Mouse (Mus musculus) mouse trophoblast stem cell (cell line): ENCODE measurements around the gene Lhx4.

Source experiments
- in situ Hi-C, 2 experiments: fragments of 300-500 bp; cut with MseI, MboI; formaldehyde crosslinking; loops; 2 replicates in 1 of 2; 3 replicates in 1 of 2; pipeline ENCODE4 v1.15.1; 2025

Lhx4 gene

DNA sequence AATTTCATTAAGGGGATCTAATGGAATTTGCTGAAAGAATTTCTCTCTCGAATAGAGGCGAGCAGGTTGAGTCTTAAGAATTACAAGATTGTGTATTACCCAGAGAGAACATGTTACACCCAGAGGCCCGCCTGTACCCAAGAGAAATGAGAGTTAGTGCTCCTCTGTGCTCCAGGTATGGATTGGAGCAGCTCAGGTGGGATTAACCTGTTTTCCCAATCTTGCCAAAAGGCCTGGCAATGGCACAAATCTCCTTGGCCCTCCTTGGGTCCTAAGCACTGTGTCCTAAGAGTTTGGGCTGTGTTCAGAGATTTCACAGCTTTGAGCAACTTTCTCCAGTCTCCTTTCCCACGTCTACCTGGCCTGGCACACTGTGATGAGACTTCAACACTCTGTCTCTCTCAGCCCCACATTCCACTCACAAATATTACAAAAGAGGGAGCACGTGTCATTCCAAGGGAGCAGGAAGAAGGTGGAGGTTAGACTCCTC, 48.2 kb downstream of the Lhx4 start:
- in situ Hi-C loops: no loop called here

DNA sequence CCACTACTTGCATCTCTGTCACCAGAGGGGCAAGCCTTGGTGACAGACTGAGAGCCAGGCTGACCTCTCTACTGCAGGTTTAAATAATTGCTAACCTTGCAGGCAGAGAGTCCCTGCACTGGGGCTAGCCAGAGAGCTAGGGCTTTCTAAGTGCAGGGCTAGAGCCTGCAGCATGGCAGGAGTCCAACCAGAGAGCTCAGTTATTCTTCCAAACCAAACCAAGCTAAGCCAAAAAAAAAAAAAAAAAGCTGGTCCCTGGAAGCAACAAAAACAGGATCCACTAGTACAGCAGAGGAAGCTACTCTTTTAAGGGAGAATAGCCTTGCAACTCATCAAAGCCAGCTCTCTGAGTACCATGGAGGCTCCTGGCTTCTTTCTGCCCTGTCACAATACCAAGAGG, 50.6 kb downstream of the Lhx4 start:
- in situ Hi-C loops: no loop called here

GRCm38 (mm10) chr1:155698373-155699159, 52.9 kb downstream of the Lhx4 start:
- in situ Hi-C loops: no loop called here

GRCm38 (mm10) chr1:155693443-155693842, 58.0 kb downstream of the Lhx4 start:
- in situ Hi-C loops: no loop called here

DNA sequence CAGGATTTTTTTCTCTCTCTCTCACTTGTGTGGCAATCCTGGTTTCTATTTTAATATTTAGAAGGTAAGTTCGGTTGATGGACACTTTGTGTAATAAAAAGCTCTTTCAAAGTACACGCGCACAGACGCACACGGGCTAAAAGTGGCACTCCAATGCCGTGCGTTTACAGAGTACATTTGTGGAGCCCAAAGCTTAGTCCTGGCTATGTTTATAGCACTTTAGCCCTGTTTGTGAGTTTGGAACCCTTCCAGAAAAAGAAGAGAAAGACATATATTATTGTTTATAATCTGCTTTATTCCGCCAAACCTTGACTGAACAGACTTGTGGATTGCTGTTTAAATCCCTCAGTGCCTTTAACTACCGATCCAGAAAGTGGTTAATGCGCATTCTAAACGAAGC, 58.5 kb downstream of the Lhx4 start:
- in situ Hi-C loops: no loop called here

DNA sequence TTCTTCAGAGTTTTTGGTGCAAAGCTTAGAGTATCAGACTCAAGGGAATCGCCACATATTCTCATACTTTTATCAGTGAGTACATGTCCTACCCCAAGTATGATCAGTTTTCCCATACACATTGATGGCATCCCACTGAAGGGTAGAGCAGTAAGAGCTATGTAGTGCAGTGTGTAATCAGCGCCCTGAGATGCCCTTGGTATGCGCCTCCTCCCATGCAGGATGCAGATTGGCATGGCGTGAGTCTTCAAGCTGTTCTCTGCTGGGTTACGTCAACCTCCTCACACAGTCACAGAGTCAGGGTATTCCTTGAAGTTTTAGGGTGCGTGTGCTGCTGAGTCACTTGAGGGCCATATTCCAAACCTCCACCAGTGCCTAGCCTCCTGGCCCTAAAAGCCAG, 59.3 kb downstream of the Lhx4 start:
- in situ Hi-C loops: no loop called here

GRCm38 (mm10) chr1:155689558-155689957, 61.9 kb downstream of the Lhx4 start:
- in situ Hi-C loops: no loop called here

DNA sequence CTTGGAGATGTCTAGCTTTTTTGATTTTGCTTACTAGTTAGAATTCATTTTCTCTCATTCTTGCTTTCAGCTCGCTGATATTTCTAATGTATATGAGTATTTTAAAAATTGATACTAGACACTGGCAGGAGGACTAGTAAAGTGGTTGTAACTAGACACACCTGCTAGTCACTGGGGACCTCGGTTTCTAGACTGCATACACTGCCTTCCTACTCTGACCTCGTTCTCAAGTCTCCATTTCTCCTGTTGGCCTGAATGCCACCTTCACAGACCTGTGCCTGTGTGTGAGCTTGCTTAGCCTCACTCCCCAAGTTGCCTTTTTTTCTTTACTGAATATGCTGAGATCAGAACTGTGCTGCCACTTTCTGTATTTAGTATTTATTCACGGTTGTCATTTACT, 62.3 kb downstream of the Lhx4 start:
- in situ Hi-C loops: no loop called here

DNA sequence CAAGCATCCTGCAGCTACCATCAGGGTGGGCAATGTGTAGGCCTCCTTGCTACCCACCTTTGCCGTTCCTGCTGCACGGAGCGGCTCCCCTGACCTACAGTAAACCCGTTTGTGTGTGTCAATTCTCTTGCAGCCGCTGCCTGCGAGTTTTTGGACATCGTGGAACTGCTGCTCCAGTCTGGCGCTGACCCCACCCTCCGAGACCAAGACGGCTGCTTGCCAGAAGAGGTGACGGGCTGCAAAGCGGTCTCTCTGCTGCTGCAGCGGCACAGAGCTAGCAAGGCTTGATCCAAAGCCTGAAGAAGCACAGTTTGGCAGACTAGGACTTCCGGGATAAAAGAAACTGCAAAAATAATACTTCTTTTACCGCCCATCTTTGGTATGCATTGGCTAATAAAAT, 64.7 kb downstream of the Lhx4 start:
- in situ Hi-C loops: no loop called here

DNA sequence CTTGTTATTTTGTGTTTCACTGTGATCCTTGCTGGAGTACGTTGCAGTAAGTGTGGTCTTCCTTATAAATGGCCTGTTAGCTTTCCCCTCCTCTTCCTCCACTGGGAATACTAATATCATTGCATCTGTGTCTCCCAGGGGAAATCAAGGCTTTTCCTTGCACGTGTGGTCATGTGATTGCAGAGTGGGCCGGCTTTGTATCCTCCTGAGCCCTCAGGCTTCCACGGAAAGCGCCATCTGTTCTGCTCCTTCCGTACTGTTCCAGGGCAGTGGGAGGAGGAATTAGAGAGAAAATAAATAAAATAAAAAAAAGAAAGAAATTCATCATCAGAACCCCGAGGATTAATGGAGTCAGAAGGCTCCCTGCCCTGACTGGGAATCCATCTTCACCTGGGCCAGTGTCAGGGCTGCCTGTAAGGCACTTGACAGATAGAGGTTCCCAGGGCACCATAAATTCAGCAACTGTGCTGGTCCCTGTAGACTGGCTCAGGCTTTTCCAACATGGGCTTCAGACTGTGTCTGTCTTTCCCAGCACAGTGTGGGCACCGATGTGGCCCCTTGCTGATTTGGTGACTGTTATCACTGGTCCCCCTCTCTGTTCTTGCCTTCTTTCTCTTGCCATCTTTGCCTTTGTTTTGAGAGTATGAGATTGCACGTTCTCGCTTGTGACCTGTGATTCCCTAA, 70.2 kb downstream of the Lhx4 start:
- in situ Hi-C loops: no loop called here

- in situ Hi-C loops: no loop called here
These were observed 75.9 kb downstream of the Lhx4 start for GRCm38 (mm10) chr1:155675570-155675969.

- in situ Hi-C loops: no loop called here
These were observed 87.5 kb downstream of the Lhx4 start for GRCm38 (mm10) chr1:155663994-155664393.

GRCm38 (mm10) chr1:155656321-155656720, 95.2 kb downstream of the Lhx4 start:
- in situ Hi-C loops: no loop called here

- in situ Hi-C loops: no loop called here
These were observed 96.5 kb downstream of the Lhx4 start for GRCm38 (mm10) chr1:155654961-155655360.

- in situ Hi-C loops: no loop called here
These were observed 101.2 kb downstream of the Lhx4 start for GRCm38 (mm10) chr1:155650121-155650846.
